In genomic region chr10:61920655-61921365, GRCm38 (mm10) we compare ENCODE assay signal across 9 mouse cellular contexts. TPM values are rescaled to one million over a fixed set of nuclear protein-coding genes. Genes with fewer than 3 reads are reported as not detected.
DNase-seq lines count a peak whose midpoint lies in the region; ATAC-seq lines count a peak whose summit lies in the region.
"Had no signal": no experiment of that assay in that cellular context is flagged by ENCODE, and none has a peak within 500 bp of the region (broad histone marks: within the 10 kb centered on the region; RNA-seq: fewer than 3 reads in every experiment).

No protein-coding gene starts in this region.

- H3K36me3 ChIP-seq in limb, embryonic 11.5 days (ENCODE audit: control insufficient read depth, insufficient read depth, low read length): no peaks in the 10 kb centered on the region

- peaks cover 18% of the 10 kb centered on the region for H3K4me1 ChIP-seq in limb, embryonic 11.5 days (ENCODE audit: control insufficient read depth, insufficient read depth, low read length)

- peak; percentile 32; the same call in 1 of the 2 replicates for ATAC-seq in limb, embryonic 11.5 days (ENCODE audit: insufficient number of reproducible peaks, low FRiP score, low TSS enrichment, low read depth)

- peak; percentile 41 for DNase-seq in adrenal gland, postnatal 10 days
- no peak for DNase-seq in adrenal gland, adult 18-20 months (ENCODE audit: low spot score in 2 of 2)
- DNase-seq in testis, postnatal 10 days (ENCODE audit: low spot score): peak; percentile 67
- DNase-seq in testis, postnatal 14 days (ENCODE audit: low spot score): no peak
- DNase-seq in limb, embryonic 11.5 days (ENCODE audit: low spot score): no peak
- DNase-seq in natural killer cell, adult 2 months (ENCODE audit: low spot score in 2 of 2): no peak
- no peak for DNase-seq in ovary, adult 18-20 months (ENCODE audit: low spot score)
- DNase-seq in thymus, postnatal 4 days: no peak

- H3K4me3 ChIP-seq in limb, embryonic 11.5 days (ENCODE audit: low read depth, low read length): no peak overlapping the region

- no peaks in the 10 kb centered on the region for H3K9me3 ChIP-seq in limb, embryonic 11.5 days (ENCODE audit: control insufficient read depth, low read length)

- 17% methylated on average over 11 of the region's 11 CpGs for WGBS in limb, embryonic 11.5 days

- H3K27ac ChIP-seq in limb, embryonic 11.5 days (replicated peaks; ENCODE audit: low read depth, low read length): no peak overlapping the region
- H3K27ac ChIP-seq: macrophage had no signal

- H3K27me3 ChIP-seq in limb, embryonic 11.5 days (ENCODE audit: control insufficient read depth, insufficient read depth, low read length): no peaks in the 10 kb centered on the region

- H3K4me2 ChIP-seq in limb, embryonic 11.5 days (ENCODE audit: low read depth, severe bottlenecking): no peak overlapping the region

- H3K9ac ChIP-seq in limb, embryonic 11.5 days (ENCODE audit: low read length): no peak overlapping the region

RNA-seq across cellular contexts. Expression of gene Col13a1, which starts 58.1 kb away (rescaled TPM):
- total RNA-seq in adrenal gland, postnatal 10 days (2021): 10 to 100 TPM in 1 of 2 experiments, 1 to 10 TPM in 1; 8.4 to 11.1 TPM
- 10 to 100 TPM in 1 of 2 experiments, 1 to 10 TPM in 1; 5.9 to 11.7 TPM for total RNA-seq in adrenal gland, adult 18-20 months (2021)
- 1.0 and 1.3 TPM in 2 replicates for polyA plus RNA-seq in limb, embryonic 11.5 days (2014; fragmentation: Nextera tagmentation; extraction: Ambion mirVana)
- polyA plus RNA-seq: macrophage had no signal

Comparison
In these comparisons a context has a peak if more than half of its experiments do, and no peak if none do; other contexts are left out.
1. DNase-seq: peak in adrenal gland, postnatal 10 days (single experiment) and testis, postnatal 10 days (single experiment); none in adrenal gland, adult 18-20 months (0 of 2), testis, postnatal 14 days (single experiment), limb, embryonic 11.5 days (single experiment), natural killer cell, adult 2 months (0 of 2), ovary, adult 18-20 months (single experiment) and thymus, postnatal 4 days (single experiment).